Mouse (Mus musculus) brain, embryonic 14.5 days (tissue): ENCODE results near the gene Gstm2. TPM values are rescaled to one million over a fixed set of nuclear protein-coding genes. Genes with fewer than 3 reads are reported as not detected.

Source experiments
- DNase-seq: peaks from one replicate; pipeline ENCODE4 v3.0.0-alpha.2; 2011; ENCODE audit warnings: low read depth
- CTCF ChIP-seq: fragments of 200-500 bp; IDR thresholded peaks from 2 replicates; pipeline ENCODE4 v1.5.1; 2012; ENCODE audit warnings: inconsistent platforms, mild to moderate bottlenecking, moderate library complexity, borderline replicate concordance; ENCODE audit not compliant: insufficient read depth, insufficient read length; ENCODE audit errors: extremely low read depth
- POLR2A ChIP-seq: fragments of 200-500 bp; IDR thresholded peaks from 2 replicates; pipeline ENCODE4 v1.6.1; 2012; ENCODE audit warnings: mild to moderate bottlenecking, inconsistent platforms, borderline replicate concordance; ENCODE audit not compliant: poor library complexity, insufficient read depth, insufficient read length, severe bottlenecking; ENCODE audit errors: extremely low read depth
- polyA plus RNA-seq: library from polyadenylated mRNA; depleted of rRNA; stranded (reverse); fragments of >200 nt; gene quantifications from 2 replicates; pipeline ENCODE4 v1.2.3, GENCODE M21; 2012; rRNA removed

Gstm2 gene
- polyA plus RNA-seq, 1 experiment, result 6.9 TPM

- DNase-seq, result no peak
- no peak for TF ChIP-seq CTCF
- TF ChIP-seq POLR2A, result no peak
Measured at GRCm38 (mm10) chr3:107935268-107935667, 51.0 kb downstream of the Gstm2 start.

DNA sequence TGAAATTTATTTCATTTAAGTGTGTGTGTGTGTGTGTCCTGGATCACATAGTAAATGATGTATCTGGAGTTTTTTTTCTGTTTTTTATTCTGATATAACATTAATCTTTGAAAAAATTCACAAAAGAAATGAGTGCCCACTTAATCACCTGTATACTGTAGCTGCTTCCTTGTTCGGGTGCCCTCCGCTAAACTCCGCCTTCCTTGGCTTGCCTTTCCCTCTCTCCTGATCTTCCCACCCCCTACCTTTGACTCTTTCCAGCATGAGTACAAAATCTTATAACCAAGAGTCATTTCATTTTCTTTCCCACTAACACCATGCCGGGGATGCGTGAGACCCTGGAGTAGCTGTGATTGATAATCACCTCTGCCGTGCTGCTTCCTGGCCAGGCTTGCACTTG is 54.1 kb downstream of the Gstm2 start:
- TF ChIP-seq CTCF, result no peak
- TF ChIP-seq POLR2A, result no peak
- DNase-seq, result peak; percentile 31

Other genes starting within 250 kb of the Gstm2 start
- 6.4 and 8.5 TPM in 2 replicates for gene Csf1, start 226.0 kb downstream of the Gstm2 start, polyA plus RNA-seq
- not detected in 2 replicates for gene Eps8l3, start 109.2 kb downstream of the Gstm2 start, polyA plus RNA-seq
- gene Gstm5, start 90.6 kb downstream of the Gstm2 start, polyA plus RNA-seq, result 145 and 147 TPM in 2 replicates
- gene Gstm7, start 54.6 kb downstream of the Gstm2 start, polyA plus RNA-seq, result 72.4 and 90.8 TPM in 2 replicates
- 7.9 and 9.5 TPM in 2 replicates for gene Gstm6, start 42.7 kb downstream of the Gstm2 start, polyA plus RNA-seq
- gene Gstm3, start 17.2 kb downstream of the Gstm2 start, polyA plus RNA-seq, result 0.06 TPM in 1 of 2 replicates, not detected in the other
- 33.4 and 38.5 TPM in 2 replicates for gene Gstm1, start 31.5 kb upstream of the Gstm2 start, polyA plus RNA-seq
- 13.2 and 15.3 TPM in 2 replicates for gene Gstm4, start 58.4 kb upstream of the Gstm2 start, polyA plus RNA-seq
- 111 and 118 TPM in 2 replicates for gene Ampd2, start 100.2 kb upstream of the Gstm2 start, polyA plus RNA-seq
- 0.05 and 0.18 TPM in 2 replicates for gene Gnat2, start 106.3 kb upstream of the Gstm2 start, polyA plus RNA-seq
- gene Gnai3, start 159.7 kb upstream of the Gstm2 start, polyA plus RNA-seq, result 79.0 and 86.6 TPM in 2 replicates
- 1.5 and 2.6 TPM in 2 replicates for gene Gpr61, start 168.4 kb upstream of the Gstm2 start, polyA plus RNA-seq
- 19.5 and 25.0 TPM in 2 replicates for gene Amigo1, start 199.9 kb upstream of the Gstm2 start, polyA plus RNA-seq
- gene Cyb561d1, start 214.8 kb upstream of the Gstm2 start, polyA plus RNA-seq, result 8.4 and 8.7 TPM in 2 replicates
- 50.1 and 55.9 TPM in 2 replicates for gene Atxn7l2, start 224.5 kb upstream of the Gstm2 start, polyA plus RNA-seq
- 1.0 and 2.8 TPM in 2 replicates for gene Sypl2, start 240.2 kb upstream of the Gstm2 start, polyA plus RNA-seq